Mouse (Mus musculus) limb, embryonic 14.5 days (tissue): ENCODE measurements around the gene Sgcd. TPM values are rescaled to one million over a fixed set of nuclear protein-coding genes. Genes with fewer than 3 reads are reported as not detected.
"Not testable (repeated sequence)": the region's sequence is repeated elsewhere in the genome, so short reads cannot be mapped to it uniquely, and the experiment has no call there.

Experiments
- ATAC-seq: fragments of 200-750 bp; cut with Nextera tagmentation; 2 replicates; pipeline ENCODE4 v1.8.0; 2017; ENCODE audit warnings: low read depth, moderate number of reproducible peaks, moderate TSS enrichment; ENCODE audit not compliant: low FRiP score
- DNase-seq: peaks from one replicate; pipeline ENCODE4 v3.0.0-alpha.2; 2015; ENCODE audit warnings: low spot score
- H3K27ac ChIP-seq: fragments of 300-500 bp; sonication (generic); replicated peaks from 2 replicates; pipeline ENCODE4 v1.5.1; 2014; ENCODE audit warnings: low read depth, mild to moderate bottlenecking, low read length, moderate library complexity, mixed read lengths
- H3K27me3 ChIP-seq: fragments of 300-500 bp; sonication (generic); 2 replicates; pipeline ENCODE4 v1.6.1; 2014; ENCODE audit warnings: low read length, mixed read lengths; ENCODE audit not compliant: control insufficient read depth, insufficient read depth
- H3K36me3 ChIP-seq: fragments of 300-500 bp; sonication (generic); 2 replicates; pipeline ENCODE4 v1.6.1; 2014; ENCODE audit warnings: mild to moderate bottlenecking, low read length, moderate library complexity, mixed read lengths; ENCODE audit not compliant: control insufficient read depth, insufficient read depth
- H3K4me1 ChIP-seq: fragments of 300-500 bp; sonication (generic); 2 replicates; pipeline ENCODE4 v1.6.1; 2014; ENCODE audit warnings: antibody characterized with exemption, low read length, mixed read lengths; ENCODE audit not compliant: control insufficient read depth, insufficient read depth
- H3K4me2 ChIP-seq: fragments of 300-500 bp; sonication (generic); replicated peaks from 2 replicates; pipeline ENCODE4 v1.6.1; 2014; ENCODE audit warnings: low read depth, mild to moderate bottlenecking, low read length, moderate library complexity; ENCODE audit not compliant: severe bottlenecking
- H3K4me3 ChIP-seq: fragments of 300-500 bp; sonication (generic); replicated peaks from 2 replicates; pipeline ENCODE4 v1.5.1; 2014; ENCODE audit warnings: low read length
- H3K9ac ChIP-seq: fragments of 300-500 bp; sonication (generic); 2 replicates; pipeline ENCODE4 v1.6.1; 2014; ENCODE audit warnings: mild to moderate bottlenecking, low read depth, low read length, moderate library complexity; ENCODE audit not compliant: severe bottlenecking
- H3K9me3 ChIP-seq: fragments of 300-500 bp; sonication (generic); 2 replicates; pipeline ENCODE4 v1.6.1; 2016; ENCODE audit warnings: low read length; ENCODE audit not compliant: control insufficient read depth
- POLR2A ChIP-seq: fragments of 200-500 bp; IDR thresholded peaks from 2 replicates; pipeline ENCODE4 v1.8.0; 2012; ENCODE audit warnings: inconsistent platforms, mild to moderate bottlenecking, moderate library complexity, borderline replicate concordance; ENCODE audit not compliant: insufficient read depth, insufficient read length; ENCODE audit errors: extremely low read depth
- WGBS: fragments of 180-500 bp; shearing (Covaris S2); extraction: QIAGEN DNeasy Blood & Tissue Kit; methylation state at CpG from one replicate; pipeline ENCODE4 v1.1.7; 2014; 5-methylcytosine and 5-hydroxymethylcytosine counted together
- polyA plus RNA-seq, 2 experiments: library from polyadenylated mRNA; depleted of rRNA in 1 of 2; stranded (reverse) in 1 of 2; unstranded in 1 of 2; fragments of >200 nt; fragmentation: Nextera tagmentation in 1 of 2; extraction: Ambion mirVana in 1 of 2; gene quantifications; 2 replicates each; pipeline versions ENCODE4 v1.2.1 to v1.2.3; 2012 to 2014

Gene Sgcd
- polyA plus RNA-seq, 2 experiments, result 9.4 to 14.3 TPM

DNA sequence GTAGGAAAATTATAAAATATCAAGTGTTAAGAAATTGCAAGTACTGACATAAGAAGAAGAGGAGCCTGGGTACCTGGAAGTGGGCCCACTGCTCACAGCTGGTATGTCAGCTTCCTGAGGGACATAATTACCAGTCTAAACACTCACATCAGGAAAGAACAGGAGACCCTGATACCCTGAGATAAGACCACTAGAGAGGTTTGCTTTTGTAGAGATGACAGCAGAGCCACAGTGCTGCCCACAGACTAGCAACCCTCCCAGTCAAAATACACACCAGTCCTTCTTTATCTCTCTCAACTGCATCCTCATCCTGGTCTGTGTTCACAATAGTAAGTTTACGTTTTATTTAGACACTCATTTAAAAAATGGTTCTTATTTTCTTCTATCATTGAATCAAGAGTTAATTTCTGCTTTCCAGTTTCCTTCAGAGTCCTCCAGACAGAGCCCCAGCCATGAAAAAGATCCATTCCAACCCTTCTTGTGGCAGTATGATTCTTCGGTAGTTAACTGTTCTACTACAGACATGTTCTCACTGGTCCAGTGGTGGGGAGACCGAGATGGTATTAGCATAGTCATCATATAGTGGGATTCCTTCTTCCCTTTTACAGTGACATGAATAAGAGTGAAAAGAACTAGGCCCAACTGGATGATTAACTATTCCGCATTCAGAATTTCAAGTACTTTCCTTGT is 211.4 kb downstream of the Sgcd start:
- no peak overlapping the region for H3K4me3 ChIP-seq
- TF ChIP-seq POLR2A, result no peak
- H3K27ac ChIP-seq, result no peak overlapping the region
- no peaks in the 10 kb centered on the region for H3K4me1 ChIP-seq
- DNase-seq (no peak), ATAC-seq (no peak)
- WGBS, result 84% methylated on average over 4 of the region's 4 CpGs
- no peak overlapping the region for H3K9ac ChIP-seq
- H3K27me3 ChIP-seq, result no peaks in the 10 kb centered on the region
- H3K9me3 ChIP-seq, result no peaks in the 10 kb centered on the region
- no peaks in the 10 kb centered on the region for H3K36me3 ChIP-seq
- no peak overlapping the region for H3K4me2 ChIP-seq

DNA sequence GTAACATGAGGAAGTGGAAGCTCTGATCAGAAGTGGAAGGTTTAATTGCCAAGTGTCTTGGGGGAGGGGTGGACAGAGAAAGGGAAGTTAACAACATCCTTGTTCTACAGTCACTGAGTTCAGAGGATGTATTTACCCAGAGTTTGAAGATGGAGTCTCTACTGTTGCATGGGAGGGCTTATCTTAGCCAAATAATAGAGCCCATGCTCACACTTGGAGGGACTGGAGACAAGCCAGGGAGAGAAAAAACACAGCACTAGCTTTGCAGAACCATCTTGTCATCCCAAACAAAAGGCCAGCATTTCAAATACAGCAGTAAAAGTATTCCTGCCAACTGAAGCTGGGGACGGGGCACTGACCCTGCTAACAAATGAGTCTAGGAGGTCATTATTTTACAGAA is 212.8 kb downstream of the Sgcd start:
- DNase-seq, result no peak
- no peak overlapping the region for H3K4me3 ChIP-seq

DNA sequence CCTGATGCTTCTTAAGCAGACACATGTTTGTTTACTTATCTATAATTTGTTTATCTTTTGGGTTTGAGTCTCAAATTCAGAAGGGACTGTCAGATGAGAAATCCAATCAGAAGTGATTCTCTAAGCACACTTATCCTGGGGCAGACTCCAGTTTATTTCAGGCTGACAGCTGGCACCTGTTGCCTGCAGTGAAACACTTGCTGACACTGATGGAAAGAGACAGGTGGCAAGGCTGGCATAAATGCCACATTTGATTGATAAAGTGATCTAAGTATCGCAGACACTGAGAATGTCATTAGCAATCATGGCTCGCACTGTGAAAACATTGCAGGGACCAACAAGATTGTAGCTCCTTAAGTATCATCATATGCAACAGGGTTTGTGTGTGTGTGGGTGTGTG is 222.9 kb downstream of the Sgcd start:
- ATAC-seq, result no peak
- Histone ChIP-seq H3K9me3 (no peaks in the 10 kb centered on the region), H3K4me2 (no peak overlapping the region), H3K9ac (no peak overlapping the region), H3K27me3 (no peaks in the 10 kb centered on the region), H3K4me1 (no peaks in the 10 kb centered on the region), H3K27ac (no peak overlapping the region), H3K4me3 (no peak overlapping the region), H3K36me3 (no peaks in the 10 kb centered on the region)
- no peak for DNase-seq
- 83% methylated on average over 2 of the region's 2 CpGs for WGBS
- no peak for TF ChIP-seq POLR2A

More for the DNA sequence above, 212.8 kb downstream of the Sgcd start:
- no peak overlapping the region for H3K4me2 ChIP-seq
- no peaks in the 10 kb centered on the region for H3K27me3 ChIP-seq
- H3K9ac ChIP-seq, result no peak overlapping the region
- no peaks in the 10 kb centered on the region for H3K4me1 ChIP-seq
- H3K9me3 ChIP-seq, result no peaks in the 10 kb centered on the region
- H3K36me3 ChIP-seq, result no peaks in the 10 kb centered on the region
- H3K27ac ChIP-seq, result no peak overlapping the region
- 60% methylated on average over 1 of the region's 1 CpGs for WGBS
- no peak for TF ChIP-seq POLR2A
- ATAC-seq, result no peak

DNA sequence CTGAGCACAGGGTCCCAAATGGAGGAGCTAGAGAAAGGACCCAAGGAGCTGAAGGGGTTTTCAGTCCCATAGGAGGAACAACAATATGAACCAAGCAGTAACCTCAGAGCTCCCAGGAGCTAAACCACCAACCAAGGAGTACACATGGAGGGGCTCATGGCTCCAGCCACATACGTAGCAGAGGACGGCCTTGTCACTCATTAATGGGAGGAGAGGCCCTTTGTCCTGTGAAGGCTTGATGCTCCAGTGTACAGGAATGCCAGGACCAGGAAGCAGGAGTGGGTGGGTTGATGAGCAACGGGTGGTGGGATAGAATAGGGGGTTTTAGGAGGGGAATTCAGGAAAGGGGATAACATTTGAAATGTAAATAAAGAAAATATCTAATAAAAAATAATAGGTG is 225.2 kb downstream of the Sgcd start:
- ATAC-seq, result not testable (repeated sequence)

DNA sequence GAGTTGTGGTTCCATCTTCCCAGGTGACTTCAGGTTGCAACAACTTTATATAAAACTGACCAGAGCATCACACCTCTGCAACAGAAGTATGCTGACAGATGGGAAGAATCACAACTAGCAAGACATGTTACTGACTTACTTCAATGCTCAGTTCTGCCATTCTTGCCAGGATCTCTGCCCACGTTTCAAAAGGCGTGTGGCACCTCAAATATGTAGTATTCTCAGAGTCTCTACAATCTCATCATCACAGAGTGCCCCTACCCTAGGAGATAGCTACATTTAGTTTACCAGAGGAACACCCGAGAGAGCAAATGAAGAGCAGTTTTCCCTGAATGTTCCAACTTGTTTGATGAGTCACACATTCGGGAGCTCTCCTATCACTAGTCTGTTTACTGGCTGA is 229.8 kb downstream of the Sgcd start:
- 77% methylated on average over 4 of the region's 4 CpGs for WGBS
- no peak for TF ChIP-seq POLR2A
- Histone ChIP-seq H3K36me3 (no peaks in the 10 kb centered on the region), H3K4me3 (no peak overlapping the region), H3K4me2 (no peak overlapping the region), H3K9me3 (0 out of 2 replicates have a peak, but pooled peaks cover 6% of the 10 kb centered on the region), H3K9ac (no peak overlapping the region), H3K27ac (no peak overlapping the region), H3K4me1 (no peaks in the 10 kb centered on the region), H3K27me3 (no peaks in the 10 kb centered on the region)
- no peak for ATAC-seq
- no peak for DNase-seq

More for the DNA sequence above, 225.2 kb downstream of the Sgcd start:
- 85% methylated on average over 3 of the region's 3 CpGs for WGBS
- not testable (repeated sequence) for DNase-seq, H3K4me3 ChIP-seq, H3K27ac ChIP-seq, H3K9me3 ChIP-seq, H3K9ac ChIP-seq, H3K4me2 ChIP-seq, H3K4me1 ChIP-seq, H3K27me3 ChIP-seq, H3K36me3 ChIP-seq
